In the genomic region with DNA sequence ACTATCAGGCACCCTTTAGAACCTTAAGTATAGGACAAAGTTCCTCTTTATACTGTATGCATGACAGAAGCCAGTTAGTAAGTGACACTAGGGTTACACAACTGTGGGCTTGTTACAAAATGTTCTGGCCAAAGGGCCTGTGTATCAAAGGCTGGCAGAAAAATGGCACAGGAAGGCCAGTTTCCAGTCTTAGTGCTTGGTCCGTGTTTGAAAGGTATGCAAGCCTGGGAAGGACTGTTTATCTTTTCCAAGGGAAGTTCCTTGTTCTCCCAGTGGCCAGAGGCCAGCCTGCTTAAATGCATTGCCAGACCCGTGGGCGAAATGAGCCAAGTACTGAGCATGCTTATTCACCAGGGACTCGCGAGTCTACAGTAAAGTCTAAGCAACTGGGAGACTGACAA, we compare ENCODE assay signal across 9 mouse cellular contexts. TPM values are rescaled to one million over a fixed set of nuclear protein-coding genes. Genes with fewer than 3 reads are reported as not detected.
DNase-seq lines count a peak whose midpoint lies in the region; ATAC-seq and TF ChIP-seq lines count a peak whose summit lies in the region.
"Had no signal": no experiment of that assay in that cellular context is flagged by ENCODE, and none has a peak within 500 bp of the region (broad histone marks: within the 10 kb centered on the region; RNA-seq: fewer than 3 reads in every experiment).

No protein-coding gene starts in this region.

- no peak for TF ChIP-seq POLR2A in liver, adult 2 months (IDR thresholded peaks at IDR 0.05; ENCODE audit: extremely low read depth, insufficient read depth, low read length)

- H3K27ac ChIP-seq in liver, adult 2 months (replicated peaks; ENCODE audit: insufficient read depth, low read depth, low read length), result peak overlapping the region; percentile 83
- no peak overlapping the region for H3K27ac ChIP-seq in liver, embryonic 11.5 days (ENCODE audit: low read depth, low read length)
- no peak overlapping the region for H3K27ac ChIP-seq in forebrain, embryonic 12.5 days

- peaks cover 25% of the 10 kb centered on the region for H3K4me1 ChIP-seq in liver, adult 2 months (ENCODE audit: control insufficient read depth, insufficient read depth, low read length)
- H3K4me1 ChIP-seq in liver, embryonic 11.5 days (replicated peaks; ENCODE audit: control insufficient read depth, insufficient read depth, low read length), result no peaks in the 10 kb centered on the region
- no peaks in the 10 kb centered on the region for H3K4me1 ChIP-seq in forebrain, embryonic 12.5 days

- no peak for TF ChIP-seq CTCF in liver, adult 2 months (IDR thresholded peaks at IDR 0.05; ENCODE audit: low read depth, low read length)

- DNase-seq in liver, adult 2 months (ENCODE audit: extremely low read depth, low read depth, low spot score), result peak; percentile 100
- no peak for DNase-seq in liver, embryonic 11.5 days (ENCODE audit: low spot score)
- DNase-seq in c-Kit-positive CD71-negative TER-119-negative erythroid progenitor cells, embryonic 14.5 days (ENCODE audit: low read depth), result peak; percentile 23
- peak; percentile 87 to 91 for DNase-seq in heart, adult 9 months (ENCODE audit: low spot score in 2 of 2)
- DNase-seq in layer of hippocampus, postnatal 36 days, result peak; percentile 55 to 58
- DNase-seq in retina, embryonic 14.5 days (ENCODE audit: low spot score), result no peak

- no peak overlapping the region for H3K4me2 ChIP-seq in liver, embryonic 11.5 days
- no peak overlapping the region for H3K4me2 ChIP-seq in forebrain, embryonic 12.5 days

- H3K79me2 ChIP-seq in liver, adult 2 months (ENCODE audit: control insufficient read depth, insufficient read depth, low read length), result peaks cover 17% of the 10 kb centered on the region

- H3K9me3 ChIP-seq in liver, embryonic 11.5 days (ENCODE audit: control insufficient read depth, low read length), result no peaks in the 10 kb centered on the region
- H3K9me3 ChIP-seq in forebrain, embryonic 12.5 days, result no peaks in the 10 kb centered on the region

- ATAC-seq in liver, embryonic 11.5 days (replicated peaks; ENCODE audit: low FRiP score), result no peak
- ATAC-seq in megakaryocyte progenitor cell, adult 5-6 weeks (replicated peaks; ENCODE audit: poor library complexity), result peak; percentile 94
- ATAC-seq in forebrain, embryonic 12.5 days (ENCODE audit: low FRiP score), result no peak

- H3K27me3 ChIP-seq in liver, adult 2 months (ENCODE audit: control insufficient read depth, insufficient read depth, low read length), result no peaks in the 10 kb centered on the region
- no peaks in the 10 kb centered on the region for H3K27me3 ChIP-seq in liver, embryonic 11.5 days (replicated peaks; ENCODE audit: control insufficient read depth, insufficient read depth, low read length)
- no peaks in the 10 kb centered on the region for H3K27me3 ChIP-seq in forebrain, embryonic 12.5 days

- no peak overlapping the region for H3K4me3 ChIP-seq in liver, adult 2 months (ENCODE audit: insufficient read depth, low read depth, low read length)
- H3K4me3 ChIP-seq in liver, embryonic 11.5 days (ENCODE audit: low read depth, low read length), result no peak overlapping the region
- H3K4me3 ChIP-seq in forebrain, embryonic 12.5 days (replicated peaks), result no peak overlapping the region

- H3K36me3 ChIP-seq in liver, adult 2 months (ENCODE audit: control insufficient read depth, insufficient read depth, low read length), result peaks cover 24% of the 10 kb centered on the region
- H3K36me3 ChIP-seq in liver, embryonic 11.5 days (ENCODE audit: control insufficient read depth, insufficient read depth, low read length), result peaks cover 27% of the 10 kb centered on the region
- peaks cover 52% of the 10 kb centered on the region for H3K36me3 ChIP-seq in forebrain, embryonic 12.5 days (replicated peaks)

- WGBS in liver, adult 2 months, result 2% methylated on average over 5 of the region's 5 CpGs
- WGBS in liver, embryonic 11.5 days, result 75% methylated on average over 5 of the region's 5 CpGs
- 91% methylated on average over 5 of the region's 5 CpGs for WGBS in forebrain, embryonic 12.5 days

- 0 out of 2 replicates have a peak overlapping the region, but pooled peaks have one; percentile 2 for H3K9ac ChIP-seq in liver, adult 2 months (ENCODE audit: low read depth, low read length)
- H3K9ac ChIP-seq in liver, embryonic 11.5 days (ENCODE audit: low read depth, low read length), result no peak overlapping the region
- H3K9ac ChIP-seq in forebrain, embryonic 12.5 days, result no peak overlapping the region

RNA-seq across cellular contexts. Expression of a gene that starts 15.0 kb away (rescaled TPM):
- 5.7 and 6.4 TPM in 2 replicates for total RNA-seq in liver, adult 2 months (2014; rRNA removed)
- polyA plus RNA-seq in liver, adult 2 months (2012; rRNA removed), result 6.6 TPM in 2 replicates
- polyA plus RNA-seq in liver, embryonic 11.5 days (2014; fragmentation: Nextera tagmentation; extraction: Ambion mirVana), result 22.2 and 23.5 TPM in 2 replicates
- total RNA-seq in layer of hippocampus, postnatal 36 days (2021), result 10 to 100 TPM; 15.5 to 15.6 TPM
- total RNA-seq in megakaryocyte progenitor cell, adult 5-6 weeks (2015), result 6.4 and 8.2 TPM in 2 replicates
- total RNA-seq in megakaryocyte progenitor cell, adult 5-6 weeks (2017), result 4.5 and 4.8 TPM in 2 replicates
- 39.4 and 40.2 TPM in 2 replicates for polyA plus RNA-seq in forebrain, embryonic 12.5 days (2016; fragmentation: Nextera tagmentation; extraction: Ambion mirVana)

RNA-seq across cellular contexts. Expression of a gene that starts 35.6 kb away (rescaled TPM):
- total RNA-seq in liver, adult 2 months (2014; rRNA removed), result 0.74 and 1.0 TPM in 2 replicates
- polyA plus RNA-seq in liver, adult 2 months (2012; rRNA removed), result 1.0 TPM in 2 replicates
- 0.66 and 0.92 TPM in 2 replicates for polyA plus RNA-seq in liver, embryonic 11.5 days (2014; fragmentation: Nextera tagmentation; extraction: Ambion mirVana)
- under 1 TPM; 0.12 to 0.15 TPM for total RNA-seq in layer of hippocampus, postnatal 36 days (2021)
- 0.39 TPM in 1 of 2 replicates, not detected in the other for total RNA-seq in megakaryocyte progenitor cell, adult 5-6 weeks (2015)
- total RNA-seq in megakaryocyte progenitor cell, adult 5-6 weeks (2017), result 0.20 TPM in 1 of 2 replicates, not detected in the other
- not detected in 2 replicates for polyA plus RNA-seq in forebrain, embryonic 12.5 days (2016; fragmentation: Nextera tagmentation; extraction: Ambion mirVana)

RNA-seq across cellular contexts. Expression of a gene that starts 39.8 kb away (rescaled TPM):
- 495 and 621 TPM in 2 replicates for total RNA-seq in liver, adult 2 months (2014; rRNA removed)
- polyA plus RNA-seq in liver, adult 2 months (2012; rRNA removed), result 954 and 976 TPM in 2 replicates
- polyA plus RNA-seq in liver, embryonic 11.5 days (2014; fragmentation: Nextera tagmentation; extraction: Ambion mirVana), result not detected in 2 replicates
- not detected for total RNA-seq in layer of hippocampus, postnatal 36 days (2021)
- total RNA-seq in megakaryocyte progenitor cell, adult 5-6 weeks (2015), result not detected in 2 replicates
- total RNA-seq in megakaryocyte progenitor cell, adult 5-6 weeks (2017), result not detected in 2 replicates
- not detected in 2 replicates for polyA plus RNA-seq in forebrain, embryonic 12.5 days (2016; fragmentation: Nextera tagmentation; extraction: Ambion mirVana)
- polyA plus RNA-seq: limb, embryonic 14.5 days had no signal

RNA-seq across cellular contexts. Expression of a gene that starts 42.3 kb away (rescaled TPM):
- 32.5 and 55.3 TPM in 2 replicates for total RNA-seq in liver, adult 2 months (2014; rRNA removed)
- polyA plus RNA-seq in liver, adult 2 months (2012; rRNA removed), result 45.8 and 48.1 TPM in 2 replicates
- 85.0 and 85.1 TPM in 2 replicates for polyA plus RNA-seq in liver, embryonic 11.5 days (2014; fragmentation: Nextera tagmentation; extraction: Ambion mirVana)
- total RNA-seq in layer of hippocampus, postnatal 36 days (2021), result 10 to 100 TPM; 81.0 to 81.9 TPM
- 32.6 and 43.0 TPM in 2 replicates for total RNA-seq in megakaryocyte progenitor cell, adult 5-6 weeks (2015)
- 36.4 and 40.8 TPM in 2 replicates for total RNA-seq in megakaryocyte progenitor cell, adult 5-6 weeks (2017)
- polyA plus RNA-seq in forebrain, embryonic 12.5 days (2016; fragmentation: Nextera tagmentation; extraction: Ambion mirVana), result 90.2 and 96.7 TPM in 2 replicates

Comparison
In these comparisons a context has a peak if more than half of its experiments do, and no peak if none do; other contexts are left out.
1. DNase-seq: peak in liver, adult 2 months (single experiment), c-Kit-positive CD71-negative TER-119-negative erythroid progenitor cells, embryonic 14.5 days (single experiment), heart, adult 9 months (2 of 2) and layer of hippocampus, postnatal 36 days (2 of 2); none in liver, embryonic 11.5 days (single experiment) and retina, embryonic 14.5 days (single experiment).
2. RNA of a gene that starts 39.8 kb away (total RNA-seq): 495 to 621 TPM in liver, adult 2 months; not detected in layer of hippocampus, postnatal 36 days and not detected in megakaryocyte progenitor cell, adult 5-6 weeks; every median in the first group is over 100 times any median in the second.